Mouse (Mus musculus) kidney, postnatal 25 days (tissue): Measurements from ENCODE around the gene Dab2.

Experiments used
- DNase-seq, 2 experiments: peaks; one replicate each; pipeline ENCODE4 v3.0.0; 2021; ENCODE audit warnings: mixed read lengths in 2 of 2

Gene Dab2

DNA sequence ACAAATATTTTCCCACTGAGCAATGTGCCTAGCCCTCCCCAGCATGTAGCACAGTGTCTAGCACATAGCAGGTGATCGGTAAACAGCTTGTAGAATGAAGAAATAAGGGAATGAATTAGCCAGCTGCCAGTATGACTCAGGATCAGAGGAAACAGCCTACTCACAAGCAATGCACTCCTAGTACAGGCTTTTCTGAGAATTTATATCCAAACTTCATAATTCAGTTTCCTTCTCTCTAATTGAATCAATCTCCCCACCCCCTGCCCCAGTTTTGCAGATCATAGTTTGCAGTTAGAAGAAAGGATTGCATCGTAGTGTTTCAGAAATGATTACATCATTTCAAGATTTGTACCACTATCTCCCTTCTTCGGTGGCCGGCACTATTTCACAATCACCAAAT is 26.4 kb downstream of the Dab2 start:
- no peak for DNase-seq

DNA sequence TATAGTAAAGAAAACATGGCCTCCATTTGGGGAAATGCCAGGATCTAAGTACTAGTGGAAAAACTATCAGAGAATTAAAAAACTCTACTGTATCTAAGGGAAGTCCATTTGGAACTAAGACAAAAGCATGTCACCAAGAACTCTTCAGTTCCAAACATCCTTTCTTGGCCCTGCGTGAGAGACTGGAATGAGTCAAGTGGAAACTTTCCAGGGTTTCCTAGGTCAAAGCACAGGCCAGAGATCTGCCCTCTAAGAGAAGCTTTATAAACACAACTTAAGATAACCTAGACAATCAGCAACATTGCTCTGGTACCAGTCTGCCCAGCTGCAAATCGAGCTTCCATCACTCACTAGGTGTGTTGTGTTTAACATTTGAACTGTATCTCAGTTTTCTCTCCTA is 31.8 kb downstream of the Dab2 start:
- no peak for DNase-seq

DNA sequence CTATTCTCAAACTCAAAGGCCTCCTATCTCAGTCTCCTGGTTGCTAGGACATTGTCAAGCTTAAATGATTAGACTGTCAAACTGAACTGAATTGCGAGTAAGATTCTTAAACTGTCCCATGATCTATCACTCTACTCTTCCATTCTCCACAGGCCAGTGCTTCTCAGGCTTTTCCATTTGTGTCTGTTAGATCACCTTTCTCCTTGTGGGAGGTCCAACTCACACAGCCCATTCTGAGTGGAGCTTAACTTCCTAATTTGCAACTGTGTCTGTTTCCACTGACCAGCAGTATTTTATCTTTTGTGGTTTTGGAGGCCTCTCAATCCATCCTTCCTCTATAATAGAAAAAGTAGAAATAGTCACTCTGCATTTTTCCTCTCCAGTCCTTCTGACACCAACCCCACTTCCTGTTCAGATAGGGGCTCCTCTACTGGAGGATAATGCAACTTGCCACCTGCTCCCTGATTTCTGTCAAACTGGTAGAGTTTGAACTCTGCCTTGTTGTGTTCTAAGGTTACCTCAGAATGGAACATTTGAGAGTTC is 35.1 kb downstream of the Dab2 start:
- no peak for DNase-seq

DNA sequence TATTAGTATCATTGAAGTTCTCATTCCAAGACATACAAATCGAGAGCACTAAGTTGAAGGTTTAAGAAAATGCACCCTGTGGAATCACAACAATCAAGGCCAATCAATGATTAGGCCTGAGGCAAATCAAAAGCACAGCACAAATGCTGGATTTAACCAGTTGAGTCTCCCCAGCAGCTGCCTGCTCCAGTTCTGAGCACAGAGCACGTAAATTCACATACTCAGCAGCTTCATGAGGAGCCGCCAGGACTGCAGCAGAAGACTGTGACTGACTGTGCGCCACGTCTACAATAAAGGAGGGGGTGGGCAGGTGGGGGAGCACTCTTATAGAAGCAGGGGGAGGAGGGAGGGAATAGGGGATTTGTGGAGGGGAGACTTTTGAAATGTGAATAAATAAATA is 40.2 kb downstream of the Dab2 start:
- DNase-seq, result peak in 1 of 2 experiments; percentile 45

DNA sequence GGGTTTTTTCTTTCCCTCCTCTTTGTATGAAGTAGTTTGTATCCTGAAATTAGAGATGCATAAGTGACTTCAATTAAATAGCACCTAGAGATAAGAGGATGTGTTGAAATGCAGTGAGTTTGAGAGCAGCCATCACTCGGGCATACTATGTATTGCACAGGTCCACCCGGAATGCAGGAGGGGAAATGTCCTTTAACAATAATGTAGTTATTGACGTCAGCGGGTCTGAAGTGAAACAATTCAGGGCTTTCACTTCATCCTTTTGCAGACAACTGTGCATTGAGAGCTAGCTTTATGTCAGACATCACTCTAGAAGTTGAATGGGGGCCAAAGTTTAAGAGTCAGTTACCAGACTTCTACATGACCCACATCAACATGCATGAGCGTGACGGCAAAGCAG is 40.8 kb downstream of the Dab2 start:
- DNase-seq, result no peak

DNA sequence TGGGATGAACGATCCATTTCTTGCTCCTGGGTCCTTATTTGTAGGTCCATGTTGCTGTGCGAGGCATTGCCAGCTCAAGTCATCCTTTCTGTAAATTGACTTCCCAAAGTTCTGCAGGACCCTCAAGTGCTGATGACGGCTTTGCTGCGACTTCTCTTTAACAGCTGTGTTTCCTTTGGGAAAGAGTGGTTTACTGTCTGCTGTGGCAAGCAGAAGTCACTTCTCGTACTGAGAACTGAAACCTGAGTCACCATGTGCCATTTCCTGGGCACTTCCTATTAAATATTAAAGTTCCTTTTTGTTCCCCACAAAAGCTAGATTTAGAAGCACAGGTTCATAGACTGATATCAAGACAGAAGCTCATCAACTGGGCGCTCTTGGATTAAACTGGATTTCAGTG is 41.8 kb downstream of the Dab2 start:
- DNase-seq, result no peak

DNA sequence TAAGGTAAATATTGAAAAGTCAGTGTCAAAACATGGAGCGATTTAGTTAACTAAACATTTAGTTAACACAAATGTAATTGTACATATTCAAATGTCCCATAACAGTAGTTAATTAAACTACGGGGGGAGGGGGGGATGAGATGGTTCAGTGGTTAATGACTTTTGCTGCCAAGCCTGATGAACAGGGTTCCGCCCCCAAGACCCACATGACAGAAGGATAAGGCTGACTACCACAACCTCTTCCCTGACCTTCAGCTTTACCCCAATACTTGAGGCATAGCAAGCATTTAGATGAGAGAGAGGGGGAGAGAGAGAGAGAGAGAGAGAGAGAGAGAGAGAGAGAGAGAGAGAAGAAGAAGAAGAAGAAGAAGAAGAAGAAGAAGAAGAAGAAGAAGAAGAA is 54.3 kb downstream of the Dab2 start:
- DNase-seq, result peak; percentile 72 to 78

DNA sequence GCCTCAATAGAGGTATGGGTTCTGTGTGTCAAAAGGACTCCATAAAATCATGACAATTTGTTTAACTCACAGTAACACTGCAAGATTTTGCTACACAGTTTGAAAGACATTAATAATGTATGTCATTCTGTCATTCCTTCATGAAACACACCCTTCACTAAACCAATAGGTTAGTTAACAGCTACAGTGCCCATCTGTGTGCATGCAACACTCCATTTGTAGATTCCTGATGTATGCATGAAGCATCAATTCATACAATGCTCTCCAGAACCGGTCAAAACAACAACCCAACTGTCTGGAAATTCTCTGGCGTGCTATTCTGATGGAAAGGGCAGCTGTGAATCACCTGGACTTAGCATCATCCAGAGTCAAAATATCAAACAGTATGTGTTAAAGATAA is 60.3 kb downstream of the Dab2 start:
- DNase-seq, result no peak

DNA sequence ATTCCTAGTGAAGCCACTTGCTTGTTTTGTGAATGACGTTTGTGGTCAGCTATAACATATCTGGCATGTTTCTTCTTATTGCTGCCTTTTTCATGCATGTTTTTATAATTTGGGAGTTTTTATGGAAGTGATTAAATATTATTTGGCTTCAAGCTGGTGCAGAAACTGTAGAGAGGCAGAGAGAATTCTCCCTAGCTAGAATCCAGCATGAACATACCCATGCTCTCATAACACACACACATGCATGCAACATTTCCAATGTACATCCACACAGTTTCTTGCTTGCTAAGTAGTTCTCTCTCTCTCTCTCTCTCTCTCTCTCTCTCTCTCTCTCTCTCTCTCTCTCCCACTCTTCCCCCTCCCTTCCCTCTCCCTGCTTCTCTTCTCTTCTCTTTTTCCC is 70.4 kb downstream of the Dab2 start:
- DNase-seq, result no peak

DNA sequence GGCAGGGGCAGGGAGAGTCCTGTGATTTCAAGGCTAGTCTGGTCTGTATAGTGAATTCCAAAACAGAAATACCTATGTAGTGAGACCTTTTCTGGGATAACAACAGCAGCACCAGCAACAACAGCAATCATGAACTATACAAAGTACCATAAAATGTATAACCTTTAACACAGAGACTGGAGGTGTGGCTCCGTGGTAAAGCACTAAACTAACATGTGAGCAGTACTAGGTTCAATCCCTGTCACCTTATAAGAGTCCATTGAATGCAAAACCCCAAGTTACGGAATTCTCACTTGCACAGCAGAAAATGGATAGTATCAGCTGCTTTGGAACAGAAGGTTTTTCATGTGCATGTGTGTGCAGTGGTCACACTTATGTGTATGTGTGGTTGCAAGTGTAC is 71.9 kb downstream of the Dab2 start:
- DNase-seq, result no peak

DNA sequence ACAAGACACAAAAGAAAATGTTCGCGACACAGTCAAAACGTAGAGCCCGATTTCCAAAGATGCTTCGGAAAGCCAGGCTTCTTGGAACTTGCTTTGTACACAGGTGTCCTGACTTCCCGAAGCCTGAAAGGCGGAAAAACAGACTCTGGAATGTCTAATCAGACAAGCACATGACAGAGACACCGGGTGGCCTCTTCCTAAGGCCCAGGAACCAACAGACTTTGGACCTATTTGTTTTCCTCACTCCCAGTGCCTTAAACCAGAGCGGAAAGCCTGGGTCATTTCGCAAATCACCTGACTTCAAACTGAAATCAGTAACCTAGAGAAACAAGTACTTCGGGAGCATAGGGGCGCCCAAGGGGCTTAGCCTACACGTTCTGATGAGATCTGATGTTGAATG is 75.4 kb downstream of the Dab2 start:
- DNase-seq, result peak; percentile 65 to 81

DNA sequence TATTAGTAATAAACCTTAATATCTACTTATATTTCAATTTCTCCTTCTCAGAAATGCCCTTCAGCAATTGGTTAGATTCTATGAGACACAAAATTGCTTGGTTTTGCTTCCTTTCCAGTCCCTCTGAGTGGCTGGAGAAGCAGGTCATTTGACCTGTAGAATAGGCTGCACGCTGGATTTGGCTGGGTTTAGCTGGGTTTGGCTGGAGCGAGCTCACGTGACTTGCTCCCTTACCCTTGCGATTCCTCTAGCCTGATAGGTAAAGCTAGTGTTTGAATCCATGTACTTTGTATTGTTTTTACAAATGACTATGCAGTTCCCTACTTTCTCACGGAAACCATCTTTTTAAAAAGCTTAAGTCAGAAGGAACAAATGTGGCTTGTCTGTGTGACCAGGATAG is 76.4 kb downstream of the Dab2 start:
- peak; percentile 70 to 77 for DNase-seq

DNA sequence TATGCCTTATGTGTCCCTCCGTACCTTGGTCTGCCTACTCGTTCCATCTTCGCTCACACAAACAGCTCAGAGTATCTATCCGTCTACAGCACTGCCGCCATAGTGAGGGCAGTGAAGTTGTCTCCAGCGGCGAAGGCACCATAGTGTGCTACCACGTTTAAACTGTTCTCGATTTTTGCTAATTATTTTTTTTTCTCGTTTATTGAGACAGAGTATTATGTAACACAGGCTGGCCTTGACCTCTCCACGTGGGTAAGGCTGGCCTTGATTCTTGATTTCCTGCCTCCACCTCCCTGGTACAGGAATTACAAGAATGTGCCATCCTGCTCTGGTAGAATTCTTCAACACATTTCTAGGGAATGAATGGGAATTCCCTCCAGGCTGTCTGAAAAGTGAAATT is 77.2 kb downstream of the Dab2 start:
- DNase-seq, result no peak

DNA sequence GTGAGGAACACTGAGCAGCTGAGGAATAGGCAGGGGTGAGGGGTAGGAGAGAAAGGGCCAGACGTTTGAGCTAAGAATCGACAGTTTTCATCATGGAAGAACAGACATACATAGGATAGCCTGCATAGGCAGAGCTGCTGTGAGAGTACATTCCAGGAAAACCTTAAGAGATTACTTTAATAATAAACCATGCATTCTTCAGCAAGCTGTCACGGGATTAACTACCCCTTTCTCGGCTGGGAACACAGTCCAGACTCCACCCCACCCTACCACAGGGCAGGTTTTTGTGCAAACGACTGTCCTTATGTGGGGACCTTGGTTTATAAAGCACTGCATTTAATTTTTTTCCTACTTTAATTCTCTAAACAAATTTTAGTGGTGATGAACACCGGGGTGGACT is 84.4 kb downstream of the Dab2 start:
- DNase-seq, result peak; percentile 33 to 49

DNA sequence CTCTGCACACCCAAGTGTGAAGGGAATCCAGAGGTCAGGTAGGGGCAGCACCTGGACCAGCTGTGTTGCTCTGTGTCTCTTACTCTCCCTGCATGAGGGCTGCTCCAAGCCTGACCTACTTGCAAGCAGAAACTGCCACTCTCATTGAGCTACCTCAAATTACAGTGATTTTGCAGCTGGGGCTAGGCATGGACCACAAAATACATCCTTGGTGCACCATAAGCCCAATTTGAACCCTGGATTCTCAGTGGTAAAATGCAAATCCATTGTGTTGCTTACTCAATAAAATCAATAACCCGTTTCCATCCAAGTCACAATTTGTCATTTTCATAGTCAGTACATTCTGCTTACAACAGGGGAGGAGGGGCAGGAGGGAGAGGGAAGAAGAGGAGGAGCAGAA is 85.7 kb downstream of the Dab2 start:
- no peak for DNase-seq

DNA sequence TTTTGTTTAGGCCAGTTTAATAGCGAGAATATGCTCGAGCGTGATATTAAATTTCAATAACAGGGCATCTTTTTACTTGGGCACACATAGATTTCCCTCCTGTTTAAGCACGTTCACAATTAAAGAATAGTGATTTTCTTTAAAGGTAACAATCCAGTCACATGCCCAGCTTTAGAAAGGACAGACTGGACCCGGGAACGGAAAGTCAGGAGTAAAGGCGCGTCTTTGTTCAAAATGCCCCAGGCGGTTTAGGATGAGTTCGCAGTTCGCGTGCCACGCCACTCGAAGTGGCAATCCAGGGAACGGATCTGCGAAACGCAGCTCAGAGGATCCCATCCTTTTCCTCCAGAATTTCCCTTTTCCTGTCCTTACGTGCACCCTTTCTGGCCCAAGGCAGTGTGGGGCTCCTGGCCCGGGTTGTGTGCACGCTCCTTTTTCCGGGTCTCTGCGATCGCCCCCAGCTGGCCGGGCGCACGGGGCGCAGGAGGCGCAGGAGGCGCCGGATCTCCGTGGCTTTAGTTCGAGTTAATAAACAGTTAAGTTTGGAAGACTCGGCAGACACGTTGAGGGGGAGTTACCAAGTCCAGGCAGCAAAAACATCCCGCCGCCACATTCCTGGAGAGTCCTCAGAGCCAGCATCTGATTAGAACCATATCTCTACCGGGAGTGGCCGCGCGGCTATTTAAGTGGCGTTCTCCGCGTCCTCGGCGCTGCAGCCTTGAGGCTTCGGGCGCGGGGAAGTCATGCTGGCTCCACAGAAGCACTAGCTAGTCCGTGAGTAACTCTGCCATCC is 86.8 kb downstream of the Dab2 start:
- peak; percentile 89 to 92 for DNase-seq

DNA sequence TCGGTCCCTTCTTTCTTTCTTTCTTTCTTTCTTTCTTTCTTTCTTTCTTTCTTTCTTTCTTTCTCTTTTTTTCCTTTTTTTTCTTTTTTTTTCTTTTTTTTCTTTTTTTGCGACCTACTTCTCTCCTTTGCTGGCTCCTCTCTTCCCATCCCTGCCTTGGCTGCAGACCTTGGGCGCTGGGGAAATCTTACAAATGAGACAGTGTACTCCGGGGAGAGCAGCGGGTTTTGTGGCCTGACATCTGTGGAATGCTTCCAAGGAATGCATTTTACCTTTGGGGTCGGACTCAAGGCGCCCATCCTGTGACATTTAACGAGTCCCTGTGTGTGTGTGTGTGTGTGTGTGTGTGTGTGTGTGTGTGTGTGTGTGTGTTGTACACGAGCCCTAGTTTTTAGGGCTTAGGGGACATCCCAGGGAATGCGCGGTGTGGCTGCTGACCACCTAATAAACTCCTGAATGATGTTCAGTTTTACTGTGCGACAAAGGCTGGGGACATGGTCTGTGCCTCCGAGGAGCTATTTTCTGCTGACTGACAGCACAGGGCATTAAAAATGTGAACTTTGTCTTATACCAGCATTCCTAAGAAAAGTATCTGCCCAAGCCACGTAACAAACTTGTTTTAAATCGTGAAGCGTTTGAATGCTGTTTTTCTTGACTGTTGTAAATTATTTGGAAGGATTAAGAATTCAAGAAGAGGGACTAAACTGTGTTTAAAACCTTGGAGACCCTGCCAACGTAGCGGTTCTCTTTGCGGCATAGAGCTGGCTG is 87.6 kb downstream of the Dab2 start:
- DNase-seq, result peak in 1 of 2 experiments; percentile 18

DNA sequence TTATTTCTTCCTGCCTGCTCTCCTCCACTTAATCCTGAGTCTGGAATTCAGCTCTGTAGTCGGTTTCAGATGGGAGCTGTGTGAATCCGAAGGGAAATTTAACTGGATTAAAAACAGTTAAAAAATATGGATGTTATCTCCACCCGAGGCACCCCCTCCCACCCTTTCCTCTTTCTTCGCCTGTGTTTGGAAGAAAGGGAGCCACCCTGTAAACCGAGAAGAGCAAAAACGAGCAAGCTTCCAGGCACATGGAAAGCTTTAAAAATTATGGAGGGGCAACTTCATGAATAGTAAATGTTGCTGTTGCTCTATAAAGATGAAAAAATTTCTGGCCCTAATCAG is 88.1 kb downstream of the Dab2 start:
- DNase-seq, result no peak

DNA sequence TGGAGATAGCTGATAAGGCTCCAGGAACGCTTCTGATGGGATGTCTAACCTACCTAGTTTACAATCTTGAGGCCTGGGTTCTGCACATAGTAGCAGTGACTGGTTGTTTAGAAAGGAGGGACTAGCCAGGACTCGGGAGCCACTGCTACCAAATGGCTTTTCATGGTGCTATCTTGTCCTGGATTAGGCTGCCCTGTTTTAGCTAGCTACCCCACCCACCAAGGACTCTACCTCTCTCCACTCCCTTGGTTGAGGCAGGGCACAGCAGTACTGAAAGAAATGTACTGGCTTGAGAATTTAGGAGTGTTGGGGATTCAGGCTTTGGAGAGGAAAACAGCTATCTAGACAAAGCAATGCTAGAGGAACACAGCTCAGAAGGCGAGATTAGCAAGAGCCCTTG is 88.6 kb downstream of the Dab2 start:
- DNase-seq, result no peak

DNA sequence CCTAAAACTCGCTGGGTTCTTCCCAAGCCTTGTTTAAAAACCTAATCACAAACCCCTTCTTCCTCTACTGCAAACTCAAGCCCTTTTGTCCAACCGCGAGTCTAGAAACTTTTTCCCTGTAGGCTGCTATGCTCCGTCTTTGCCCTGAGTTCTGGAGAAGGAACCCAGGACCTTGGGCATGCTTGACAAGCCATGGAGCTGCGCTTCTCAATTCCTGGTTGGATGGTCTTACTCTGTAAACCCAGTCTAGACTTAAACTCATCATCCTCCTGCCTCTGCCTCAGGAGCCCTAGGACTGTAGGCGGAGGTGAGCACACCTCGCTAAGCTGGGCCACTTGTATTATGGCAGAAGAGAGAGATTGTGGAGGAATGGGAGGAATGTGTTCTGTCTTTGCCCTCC is 89.0 kb downstream of the Dab2 start:
- no peak for DNase-seq

DNA sequence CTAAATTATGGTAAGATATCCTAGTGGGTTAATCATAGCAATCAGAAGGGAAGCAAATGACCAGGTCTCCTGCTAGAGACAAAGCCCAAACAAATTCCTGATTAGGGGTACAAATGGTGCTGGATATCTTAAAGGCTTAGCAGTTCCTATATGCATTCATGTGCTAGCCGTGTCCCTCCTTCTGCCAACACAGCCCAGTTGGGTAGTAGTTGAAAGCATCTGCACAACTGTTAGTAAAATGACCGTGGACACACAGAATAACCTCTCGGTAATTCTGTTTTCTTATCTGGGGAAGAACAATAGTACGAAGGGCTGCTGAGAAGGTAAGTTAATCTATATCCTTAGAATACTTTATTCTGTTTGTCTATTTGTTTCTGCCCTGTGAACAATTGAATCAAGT is 90.5 kb downstream of the Dab2 start:
- no peak for DNase-seq

DNA sequence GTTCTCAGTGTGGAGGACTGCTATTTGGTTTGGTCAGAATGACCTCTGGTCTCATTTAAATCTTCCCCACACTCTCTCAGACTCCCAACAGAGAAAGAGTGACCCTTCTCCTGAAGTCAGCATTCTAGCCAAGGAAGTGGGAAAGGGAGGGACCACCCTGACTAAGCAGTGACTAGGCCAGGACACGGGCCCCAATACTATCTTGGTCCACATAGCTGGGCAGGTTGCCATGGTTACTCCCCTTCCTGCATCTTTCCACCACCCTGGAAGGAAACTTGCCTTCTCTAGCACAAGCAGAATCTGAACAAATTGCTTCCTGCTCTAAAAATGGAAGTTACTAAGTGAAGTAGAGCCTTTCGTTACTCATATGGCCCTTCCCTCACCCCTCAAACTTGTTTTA is 91.1 kb downstream of the Dab2 start:
- peak; percentile 86 to 89 for DNase-seq

DNA sequence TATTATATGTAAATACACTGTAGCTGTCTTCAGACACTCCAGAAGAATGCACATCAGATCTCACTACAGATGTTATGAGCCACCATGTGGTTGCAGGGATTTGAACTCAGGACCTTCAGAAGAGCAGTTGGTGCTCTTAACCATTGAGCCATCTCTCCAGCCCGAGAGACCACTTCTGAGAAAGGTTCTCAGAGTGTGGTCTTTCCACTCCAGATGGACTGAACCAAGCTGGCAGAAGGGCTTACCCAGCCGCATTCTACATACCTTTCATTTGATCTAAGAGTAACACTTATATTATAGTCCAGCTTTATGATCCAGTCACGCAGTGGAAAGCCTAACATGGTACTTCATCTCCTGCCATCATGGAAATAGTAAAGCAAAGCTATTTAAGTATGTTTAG is 92.3 kb downstream of the Dab2 start:
- no peak for DNase-seq

DNA sequence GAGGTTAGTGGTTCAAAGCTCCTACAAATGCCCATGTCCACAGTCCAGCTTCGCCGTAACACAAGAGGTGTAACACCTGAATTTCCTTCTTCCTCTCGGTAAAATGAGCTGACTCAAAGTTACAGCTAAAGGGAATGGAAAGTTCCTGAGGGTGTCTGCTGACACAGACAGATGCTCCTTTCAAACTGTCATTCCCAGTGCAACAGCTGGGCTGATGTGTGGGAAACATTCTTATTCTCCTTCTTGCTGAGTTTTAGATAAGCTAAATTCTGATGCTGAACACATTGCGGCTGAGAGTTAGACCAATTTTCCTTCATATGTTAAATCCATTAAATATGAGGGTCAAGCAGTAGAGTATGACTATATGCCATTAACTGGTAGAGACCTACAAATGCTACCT is 94.0 kb downstream of the Dab2 start:
- no peak for DNase-seq
